9 mouse cellular contexts compared by ENCODE assay signal in the genomic region with DNA sequence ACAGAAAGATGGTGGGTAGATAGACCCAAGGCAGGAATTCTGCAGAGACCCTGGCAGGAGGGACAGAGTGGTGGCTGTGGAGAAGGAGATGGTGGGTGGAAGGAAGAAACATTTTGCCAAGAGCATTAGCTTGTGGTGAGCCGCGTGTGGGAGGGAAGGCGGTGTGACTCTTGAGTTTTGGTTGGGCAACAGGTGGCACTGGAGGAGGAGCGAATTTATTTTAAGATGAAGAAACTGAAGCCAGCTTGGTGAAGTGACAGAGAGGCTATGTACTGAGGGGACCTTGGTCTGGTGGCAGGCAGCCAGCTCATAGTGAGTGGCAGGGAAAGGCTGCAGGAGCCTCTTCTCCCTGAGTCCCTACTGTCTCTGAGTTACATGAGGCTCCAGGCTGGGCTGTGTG. TPM values are rescaled to one million over a fixed set of nuclear protein-coding genes. Genes with fewer than 3 reads are reported as not detected.
DNase-seq lines count a peak whose midpoint lies in the region; ATAC-seq lines count a peak whose summit lies in the region.
"Had no signal": no experiment of that assay in that cellular context is flagged by ENCODE, and none has a peak within 500 bp of the region (broad histone marks: within the 10 kb centered on the region; RNA-seq: fewer than 3 reads in every experiment).

No protein-coding gene starts in this region.

- intact Hi-C loops in heart, postnatal 25 days (cut with DNase I): no loop called here
- intact Hi-C loops in heart, postnatal 10 days (cut with DNase I): no loop called here

- no peak for ATAC-seq in activated CD4-positive, CD25-positive, alpha-beta regulatory T cell, adult 4 months

- peak; percentile 96 for DNase-seq in heart, adult 11 months
- no peak for DNase-seq in heart, postnatal 25 days (ENCODE audit: low spot score)
- DNase-seq in brain, adult 2 months (ENCODE audit: low read depth, low spot score): peak; percentile 82
- peak; percentile 58 to 65 for DNase-seq in heart, postnatal 10 days
- peak; percentile 55 for DNase-seq in lung, postnatal 25 days (ENCODE audit: low spot score)
- DNase-seq in c-Kit-positive CD71-positive TER-119-positive erythroid progenitor cells, embryonic 14.5 days (ENCODE audit: low spot score): no peak
- no peak for DNase-seq in cerebellum, adult 9-10 months

RNA-seq across cellular contexts. Expression of gene Slc26a9, which starts 11.1 kb away (rescaled TPM):
- total RNA-seq in heart, postnatal 25 days (2021): not detected
- not detected for total RNA-seq in heart, postnatal 10 days (2021)
- polyA plus RNA-seq in activated CD4-positive, CD25-positive, alpha-beta regulatory T cell, adult 4 months (2017; shearing (Covaris generic)): not detected
- polyA plus RNA-seq: C2C12 had no signal

RNA-seq across cellular contexts. Expression of gene Pm20d1, which starts 42.3 kb away (rescaled TPM):
- 1 to 10 TPM; 3.1 to 5.1 TPM for total RNA-seq in heart, postnatal 25 days (2021)
- 1 to 10 TPM; 3.0 to 4.0 TPM for total RNA-seq in heart, postnatal 10 days (2021)
- not detected for polyA plus RNA-seq in activated CD4-positive, CD25-positive, alpha-beta regulatory T cell, adult 4 months (2017; shearing (Covaris generic))

Comparison
In these comparisons a context has a peak if more than half of its experiments do, and no peak if none do; other contexts are left out.
1. DNase-seq: peak in heart, adult 11 months (single experiment), brain, adult 2 months (single experiment), heart, postnatal 10 days (2 of 2) and lung, postnatal 25 days (single experiment); none in heart, postnatal 25 days (single experiment), c-Kit-positive CD71-positive TER-119-positive erythroid progenitor cells, embryonic 14.5 days (single experiment) and cerebellum, adult 9-10 months (single experiment).